16 mouse cellular contexts compared by ENCODE assay signal in the genomic region with DNA sequence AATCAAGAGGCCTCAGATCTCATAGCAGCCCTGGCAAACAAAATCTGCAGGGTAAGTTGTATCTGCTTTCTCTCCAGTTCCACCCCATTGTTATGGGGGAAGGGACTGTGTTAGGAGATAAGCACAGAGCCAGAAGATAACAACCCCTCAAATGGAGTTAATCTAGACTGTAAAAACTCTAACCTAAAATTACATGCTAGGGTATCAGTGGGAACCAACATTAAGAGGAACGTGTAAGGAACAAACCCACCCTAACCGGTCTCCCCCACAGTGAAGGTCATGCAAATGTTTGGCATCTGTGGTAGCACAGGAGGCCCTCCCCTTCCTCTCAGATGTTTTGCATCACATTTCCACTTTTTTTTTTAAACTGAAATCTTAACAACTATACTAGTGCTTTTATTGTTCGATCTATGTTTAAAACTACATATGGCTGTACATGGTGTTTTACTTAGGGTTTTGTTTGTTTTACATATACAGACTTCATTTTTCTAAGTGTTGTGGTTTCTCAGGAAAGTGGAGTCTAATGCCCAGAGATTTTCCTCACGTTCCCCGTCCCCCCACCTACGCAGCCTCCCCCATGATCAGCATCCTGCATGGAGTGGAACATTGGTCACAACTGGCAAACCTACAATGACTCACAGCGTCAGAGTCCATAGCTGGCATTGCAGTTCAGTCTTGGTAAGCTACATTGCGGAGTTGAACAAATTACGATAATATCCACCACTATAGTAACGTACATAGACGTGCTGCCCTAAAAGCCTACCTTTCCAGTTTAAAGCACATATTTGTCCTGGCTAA. TPM values are rescaled to one million over a fixed set of nuclear protein-coding genes. Genes with fewer than 3 reads are reported as not detected.
DNase-seq lines count a peak whose midpoint lies in the region; ATAC-seq and TF ChIP-seq lines count a peak whose summit lies in the region.
"Had no signal": no experiment of that assay in that cellular context is flagged by ENCODE, and none has a peak within 500 bp of the region (broad histone marks: within the 10 kb centered on the region; RNA-seq: fewer than 3 reads in every experiment).

No protein-coding gene starts in this region.

- H3K27me3 ChIP-seq in liver, embryonic 11.5 days (replicated peaks; ENCODE audit: control insufficient read depth, insufficient read depth, low read length) = no peaks in the 10 kb centered on the region
- no peaks in the 10 kb centered on the region for H3K27me3 ChIP-seq in liver, postnatal 0 days (ENCODE audit: insufficient read depth, low read length)

- peak; percentile 68 for ATAC-seq in liver, embryonic 11.5 days (replicated peaks; ENCODE audit: low FRiP score)
- ATAC-seq in liver, postnatal 0 days = no peak
- peak; percentile 52 for ATAC-seq in granulocyte monocyte progenitor cell, adult 5-6 weeks (replicated peaks; ENCODE audit: poor library complexity, severe bottlenecking)
- ATAC-seq: midbrain, embryonic 16.5 days had no signal

- WGBS in liver, embryonic 11.5 days = 74% methylated on average over 11 of the region's 11 CpGs
- WGBS in liver, postnatal 0 days (ENCODE audit: insufficient replicate concordance) = 63% methylated on average over 11 of the region's 11 CpGs

- no peak overlapping the region for H3K4me3 ChIP-seq in liver, embryonic 11.5 days (ENCODE audit: low read depth, low read length)
- no peak overlapping the region for H3K4me3 ChIP-seq in liver, postnatal 0 days (ENCODE audit: low read depth, low read length)

- TF ChIP-seq EP300 in liver, postnatal 0 days (IDR thresholded peaks at IDR 0.05; ENCODE audit: low read depth) = no peak

- H3K9me3 ChIP-seq in liver, embryonic 11.5 days (ENCODE audit: control insufficient read depth, low read length) = no peaks in the 10 kb centered on the region
- no peaks in the 10 kb centered on the region for H3K9me3 ChIP-seq in liver, postnatal 0 days (ENCODE audit: low read length)

- no peak overlapping the region for H3K27ac ChIP-seq in liver, embryonic 11.5 days (ENCODE audit: low read depth, low read length)
- no peak overlapping the region for H3K27ac ChIP-seq in liver, postnatal 0 days (ENCODE audit: low read depth)
- H3K27ac ChIP-seq: kidney, postnatal 0 days; stomach, postnatal 0 days had no signal

- no peak for TF ChIP-seq CTCF in liver, postnatal 0 days (IDR thresholded peaks at IDR 0.05; ENCODE audit: low read depth)

- no peaks in the 10 kb centered on the region for H3K36me3 ChIP-seq in liver, embryonic 11.5 days (ENCODE audit: control insufficient read depth, insufficient read depth, low read length)
- H3K36me3 ChIP-seq in liver, postnatal 0 days (replicated peaks; ENCODE audit: insufficient read depth, low read length) = no peaks in the 10 kb centered on the region

- peak; percentile 16 for DNase-seq in liver, embryonic 11.5 days (ENCODE audit: low spot score)
- no peak for DNase-seq in liver, postnatal 0 days
- peak; percentile 47 for DNase-seq in thymus, postnatal 14 days
- DNase-seq in thymus, postnatal 25 days = no peak
- no peak for DNase-seq in left cerebral cortex, adult 9 months (ENCODE audit: low spot score in 2 of 2)
- no peak for DNase-seq in cerebellum, adult 8-10 months
- DNase-seq: adrenal gland, postnatal 25 days; cerebellum, postnatal 14 days; gastrocnemius, postnatal 36 days; layer of hippocampus, adult 9-11 months; lung, postnatal 4 days; right cerebral cortex, postnatal 4 days had no signal

- no peak overlapping the region for H3K4me2 ChIP-seq in liver, embryonic 11.5 days
- no peak overlapping the region for H3K4me2 ChIP-seq in liver, postnatal 0 days (ENCODE audit: low read depth, low read length)

- peaks cover 8% of the 10 kb centered on the region for H3K4me1 ChIP-seq in liver, embryonic 11.5 days (replicated peaks; ENCODE audit: control insufficient read depth, insufficient read depth, low read length)
- peaks cover 4% of the 10 kb centered on the region; the same call in 1 of the 2 replicates for H3K4me1 ChIP-seq in liver, postnatal 0 days (ENCODE audit: insufficient read depth)

- no peak overlapping the region for H3K9ac ChIP-seq in liver, embryonic 11.5 days (ENCODE audit: low read depth, low read length)
- no peak overlapping the region for H3K9ac ChIP-seq in liver, postnatal 0 days (replicated peaks)

RNA-seq across cellular contexts. Expression of gene Vangl2, which starts 33.1 kb away (rescaled TPM):
- polyA plus RNA-seq in liver, embryonic 11.5 days (2014; fragmentation: Nextera tagmentation; extraction: Ambion mirVana) = 5.4 and 6.2 TPM in 2 replicates
- polyA plus RNA-seq in liver, postnatal 0 days (2015; fragmentation: Nextera tagmentation; extraction: Ambion mirVana) = 0.71 and 0.78 TPM in 2 replicates
- total RNA-seq in granulocyte monocyte progenitor cell, adult 5-6 weeks (2014; fragmentation: Nextera tagmentation) = 3.0 and 6.3 TPM in 2 replicates
- 1.5 and 2.5 TPM in 2 replicates for total RNA-seq in granulocyte monocyte progenitor cell, adult 5-6 weeks (2017)

Comparison
In these comparisons a context has a peak if more than half of its experiments do, and no peak if none do; other contexts are left out.
1. DNase-seq: peak in liver, embryonic 11.5 days (single experiment) and thymus, postnatal 14 days (single experiment); none in liver, postnatal 0 days (single experiment), thymus, postnatal 25 days (single experiment), left cerebral cortex, adult 9 months (0 of 2) and cerebellum, adult 8-10 months (single experiment).